Mouse (Mus musculus): ENCODE results near the gene Hip1.

- no peak for TF ChIP-seq CTCF (IDR thresholded peaks at IDR 0.05; ENCODE audit: low read depth, low read length)
- no peak for TF ChIP-seq GATA1 (IDR thresholded peaks at IDR 0.05; ENCODE audit: borderline replicate concordance, low read length)
These were observed 73.2 kb downstream of the Hip1 start for GRCm38 (mm10) chr5:135471747-135472146.
